Mouse (Mus musculus) central nervous system, embryonic 18 days (tissue): ENCODE data around the gene Olfr1495. TPM values are rescaled to one million over a fixed set of nuclear protein-coding genes. Genes with fewer than 3 reads are reported as not detected.

ENCODE experiments used
- polyA plus RNA-seq: library from polyadenylated mRNA; depleted of rRNA; stranded (reverse); fragments of >200 nt; gene quantifications from 2 replicates; pipeline ENCODE4 v1.2.3, GENCODE M21; 2012; rRNA removed

The Olfr1495 gene
- polyA plus RNA-seq = not detected in 2 replicates

DNA sequence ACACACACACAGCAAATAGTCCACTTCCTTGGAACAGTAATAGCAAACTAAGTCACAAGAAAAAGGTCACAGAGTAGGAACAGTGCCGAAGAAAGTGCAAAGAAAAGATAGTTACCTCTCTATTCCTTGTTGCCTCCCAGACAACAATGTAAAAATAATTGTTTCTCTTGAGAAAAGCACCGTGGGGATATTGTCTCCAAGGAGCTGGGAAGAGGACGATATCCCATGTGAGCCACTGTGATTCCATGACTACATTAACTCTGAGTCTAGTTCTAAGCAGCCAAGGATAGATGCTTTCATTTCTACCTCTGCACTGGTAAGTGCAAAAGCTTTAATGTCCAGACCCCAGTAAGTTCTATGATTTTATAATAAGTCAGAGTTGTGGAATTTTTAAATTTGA lies at the start of gene Olfr1495:
TSS of gene Olfr1495 (plus strand) at position 301 of the 400 bp plus-strand sequence.

DNA sequence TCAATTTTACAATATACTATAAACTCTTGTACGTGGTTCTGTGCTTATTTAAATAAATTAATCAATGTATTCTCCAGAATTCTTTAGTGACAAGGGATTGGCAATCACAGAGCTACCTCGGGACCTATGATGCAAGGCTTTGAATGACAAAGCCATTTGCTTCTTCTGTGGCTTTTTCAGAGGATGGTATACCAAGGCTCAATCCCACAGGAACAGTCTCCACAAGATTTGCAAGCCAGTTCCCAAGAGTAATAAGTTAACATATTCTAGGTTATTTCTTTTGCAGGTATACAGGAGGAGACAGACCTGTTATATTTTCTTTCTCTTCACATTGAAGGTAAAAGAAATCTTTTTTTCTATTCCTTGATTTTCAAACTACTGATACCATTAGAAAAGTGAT lies 41.4 kb upstream of the Olfr1495 start, which contains the start of gene Olfr1493-ps1:
TSS of gene Olfr1493-ps1 (plus strand) at position 301 of the 400 bp plus-strand sequence.

DNA sequence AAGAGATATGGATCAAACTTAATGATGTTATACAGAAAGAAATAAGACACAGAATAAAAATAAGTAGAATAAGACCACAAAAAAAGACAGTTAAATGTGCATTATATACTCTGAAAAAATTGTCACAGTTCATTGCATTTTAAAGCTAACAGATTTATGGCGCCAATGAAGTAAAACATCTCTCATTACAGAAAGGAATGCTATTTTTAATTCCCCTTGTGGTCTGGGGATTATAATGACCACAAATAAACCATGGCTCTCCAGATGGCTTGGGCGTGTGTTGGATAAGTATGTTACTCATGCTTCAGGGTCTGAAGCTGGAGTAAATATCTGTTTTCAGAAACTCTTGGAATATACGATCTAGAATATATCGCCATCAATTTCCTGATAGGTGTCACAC lies 25.0 kb upstream of the Olfr1495 start, which contains the start of gene Olfr1494:
TSS of gene Olfr1494 (plus strand) at position 301 of the 400 bp plus-strand sequence.

GRCm38 (mm10) chr19:13777578-13777977 lies 13.2 kb downstream of the Olfr1495 start, which contains the start of gene Olfr1496:
Gene Olfr1496, plus strand, starts transcription at chr19:13777878.

DNA sequence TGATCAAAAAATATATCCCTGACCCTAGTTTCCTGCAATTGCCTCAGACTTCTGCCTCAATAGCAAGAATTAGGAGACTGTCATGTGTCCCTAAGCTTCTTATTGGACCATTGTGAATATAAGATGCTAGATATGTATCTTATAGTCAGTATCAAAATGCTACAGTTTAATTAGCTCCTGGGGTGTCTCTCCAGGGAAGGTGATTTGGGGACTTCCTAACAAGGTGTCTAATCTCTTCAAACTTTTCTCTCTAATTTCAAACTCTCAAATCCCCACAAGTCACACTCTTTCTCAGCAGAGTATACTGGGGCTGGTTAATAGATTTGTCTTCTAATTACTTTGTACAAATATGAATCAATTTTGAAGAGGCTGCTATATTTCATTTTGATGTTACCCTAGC lies 33.7 kb downstream of the Olfr1495 start, which contains the start of gene Olfr1497:
TSS of gene Olfr1497 (minus strand) at position 101 of the 400 bp plus-strand sequence.

DNA sequence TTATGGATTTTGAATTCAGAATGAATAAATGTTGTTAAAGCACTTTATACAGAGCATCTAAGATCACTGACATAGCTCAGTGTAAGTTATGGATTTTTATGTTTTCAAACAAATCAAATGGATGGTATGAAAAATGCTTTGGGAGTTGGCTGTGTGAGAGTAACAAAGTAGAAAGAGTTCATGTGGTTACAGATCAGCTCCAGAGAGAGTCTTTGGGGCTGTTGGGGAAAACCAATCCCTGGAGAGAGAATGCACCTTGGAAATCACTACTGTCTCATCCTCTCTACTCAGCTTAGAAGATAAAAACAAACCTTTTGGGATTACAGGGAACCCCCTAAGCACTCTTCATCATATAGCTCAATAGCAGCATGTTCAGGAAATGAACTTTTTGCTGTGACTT lies 54.9 kb downstream of the Olfr1495 start, which contains the start of gene Olfr1499:
TSS of gene Olfr1499 (minus strand) at position 101 of the 400 bp plus-strand sequence.

Other genes starting within 250 kb of the Olfr1495 start
- gene Olfr1480, start 236.7 kb upstream of the Olfr1495 start, polyA plus RNA-seq = not detected in 2 replicates
- gene Olfr1484, start 181.1 kb upstream of the Olfr1495 start, polyA plus RNA-seq = not detected in 2 replicates
- not detected in 2 replicates for gene Olfr1487, start 147.2 kb upstream of the Olfr1495 start, polyA plus RNA-seq
- gene Olfr1489, start 133.0 kb upstream of the Olfr1495 start, polyA plus RNA-seq = not detected in 2 replicates
- not detected in 2 replicates for gene Olfr1490, start 113.5 kb upstream of the Olfr1495 start, polyA plus RNA-seq
- not detected in 2 replicates for gene Olfr1491, start 67.3 kb upstream of the Olfr1495 start, polyA plus RNA-seq
- gene Olfr1493-ps1, start 41.3 kb upstream of the Olfr1495 start, polyA plus RNA-seq = not detected in 2 replicates
- not detected in 2 replicates for gene Olfr1494, start 24.9 kb upstream of the Olfr1495 start, polyA plus RNA-seq
- not detected in 2 replicates for gene Olfr1496, start 13.3 kb downstream of the Olfr1495 start, polyA plus RNA-seq
- not detected in 2 replicates for gene Olfr1497, start 33.6 kb downstream of the Olfr1495 start, polyA plus RNA-seq
- gene Olfr1499, start 54.8 kb downstream of the Olfr1495 start, polyA plus RNA-seq = not detected in 2 replicates
- gene Olfr1500, start 65.9 kb downstream of the Olfr1495 start, polyA plus RNA-seq = not detected in 2 replicates
- not detected in 2 replicates for gene Olfr1501, start 86.1 kb downstream of the Olfr1495 start, polyA plus RNA-seq
- gene Olfr1502, start 97.2 kb downstream of the Olfr1495 start, polyA plus RNA-seq = not detected in 2 replicates
- gene Olfr1504, start 133.3 kb downstream of the Olfr1495 start, polyA plus RNA-seq = not detected in 2 replicates
- gene Olfr1505, start 148.9 kb downstream of the Olfr1495 start, polyA plus RNA-seq = not detected in 2 replicates